Mouse (Mus musculus): ENCODE data around the gene Syt3. TPM values are rescaled to one million over a fixed set of nuclear protein-coding genes. Genes with fewer than 3 reads are reported as not detected.
A peak's percentile ranks its signal among the peaks of the same experiment; 100 is the strongest.

The Syt3 gene
- polyA plus RNA-seq, 1 experiment from 2014 or later = 3.5 TPM

DNA sequence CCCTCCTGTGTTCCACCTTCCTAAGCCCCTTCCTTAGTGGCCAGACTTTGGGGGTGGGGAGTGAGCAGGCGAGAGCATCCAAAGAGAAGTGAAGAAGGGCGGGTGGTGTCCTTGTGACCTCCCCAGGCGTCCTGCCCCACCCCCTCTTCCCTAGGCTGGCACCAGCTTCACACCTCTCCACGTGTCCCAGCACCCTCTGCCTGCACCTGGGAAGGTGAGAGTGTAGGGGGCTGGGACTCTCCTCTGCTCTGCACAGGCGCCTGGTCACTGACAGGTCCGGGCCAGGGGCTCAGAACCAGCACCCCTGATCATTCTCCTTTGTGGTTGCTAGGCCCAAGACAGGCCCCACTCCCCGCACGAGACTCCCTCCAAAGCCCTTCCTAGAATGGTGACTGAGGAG is 43.8 kb downstream of the Syt3 start:
- Histone ChIP-seq H3K36me3 (ENCODE audit: insufficient read depth, low read length) (no peaks in the 10 kb centered on the region), H3K4me1 (replicated peaks; ENCODE audit: insufficient read depth, low read length) (no peaks in the 10 kb centered on the region; the same call in none of the 2 replicates), H3K9me3 (replicated peaks; ENCODE audit: low read length) (no peaks in the 10 kb centered on the region), H3K27ac (no peak overlapping the region), H3K9ac (ENCODE audit: low read depth, low read length) (no peak overlapping the region), H3K4me2 (ENCODE audit: low read length) (no peak overlapping the region), H3K27me3 (ENCODE audit: insufficient read depth, low read length) (peaks cover 23% of the 10 kb centered on the region; the same call in 1 of the 2 replicates), H3K4me3 (replicated peaks; ENCODE audit: low read depth, low read length) (no peak overlapping the region)
- 10% methylated on average over 8 of the region's 8 CpGs for WGBS
- DNase-seq (ENCODE audit: low spot score) (no peak), ATAC-seq (replicated peaks; ENCODE audit: low FRiP score, low read depth) (no peak)
- TF ChIP-seq CTCF (IDR thresholded peaks at IDR 0.05; ENCODE audit: low read depth) = no peak

DNA sequence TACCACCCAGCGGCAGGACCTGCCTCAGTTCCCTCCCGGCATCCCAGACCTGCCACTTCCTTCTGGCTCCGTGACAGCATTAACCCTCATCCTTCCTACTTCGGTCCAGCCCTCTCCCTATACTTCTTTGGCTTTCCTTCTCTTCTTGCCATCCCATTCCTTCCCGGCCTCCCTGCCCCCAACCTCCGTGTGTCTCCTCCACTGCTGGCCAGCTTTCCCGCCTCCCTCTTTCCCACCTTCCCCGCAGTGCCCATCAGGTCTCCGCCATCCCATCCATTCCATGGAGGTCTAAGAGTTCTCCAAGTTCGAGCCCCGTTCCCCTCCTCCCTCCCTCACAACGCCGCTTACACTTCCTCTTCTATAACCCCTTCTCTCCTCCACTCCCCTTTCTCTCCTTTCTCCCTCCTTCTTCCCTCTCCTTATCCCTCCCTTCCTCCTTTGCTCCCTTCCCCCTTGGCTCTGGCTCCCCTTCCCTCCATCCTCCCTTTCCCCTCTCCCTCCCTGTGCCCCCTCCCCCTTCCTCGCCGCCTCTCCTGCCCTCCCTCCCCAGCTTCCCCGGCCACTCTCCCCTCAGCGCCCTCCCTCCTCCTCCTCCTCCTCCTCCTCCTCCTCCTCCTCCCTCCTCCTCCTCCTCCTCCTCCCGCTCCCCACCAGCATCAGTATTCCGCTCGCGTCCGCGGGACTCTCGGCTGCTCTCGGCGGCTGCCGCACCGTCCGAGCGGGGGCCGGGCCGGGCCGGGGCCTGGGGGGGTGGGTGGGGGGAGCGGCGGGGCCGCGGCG is 44.5 kb downstream of the Syt3 start:
- H3K9ac ChIP-seq (ENCODE audit: low read depth, low read length) = peak overlapping the region; percentile 28
- peaks cover 23% of the 10 kb centered on the region; the same call in 1 of the 2 replicates for H3K27me3 ChIP-seq (ENCODE audit: insufficient read depth, low read length)

GRCm38 (mm10) chr7:44428968-44429521 is 45.1 kb downstream of the Syt3 start, which contains the start of gene Lrrc4b:
Gene Lrrc4b (plus strand): TSS chr7:44429018.
- ATAC-seq (replicated peaks; ENCODE audit: low FRiP score, low read depth) (no peak), DNase-seq (ENCODE audit: low spot score) (no peak)
- H3K4me3 ChIP-seq (replicated peaks; ENCODE audit: low read depth, low read length) = peak within 1 kb of the TSS; percentile 35
- no peaks in the 10 kb centered on the region for H3K36me3 ChIP-seq (ENCODE audit: insufficient read depth, low read length)
- H3K27me3 ChIP-seq (ENCODE audit: insufficient read depth, low read length) = peaks cover 23% of the 10 kb centered on the region; the same call in 1 of the 2 replicates
- H3K4me1 ChIP-seq (replicated peaks; ENCODE audit: insufficient read depth, low read length) = no peaks in the 10 kb centered on the region; the same call in none of the 2 replicates
- H3K27ac ChIP-seq = no peak within 1 kb of the TSS
- H3K4me2 ChIP-seq (ENCODE audit: low read length) = peak within 1 kb of the TSS; percentile 55
- H3K9me3 ChIP-seq (replicated peaks; ENCODE audit: low read length) = no peaks in the 10 kb centered on the region
- peak within 1 kb of the TSS; percentile 28 for H3K9ac ChIP-seq (ENCODE audit: low read depth, low read length)
- no peak for TF ChIP-seq CTCF (IDR thresholded peaks at IDR 0.05; ENCODE audit: low read depth)
- WGBS = under 1% methylated on average over 40 of the region's 69 CpGs

More for the DNA sequence above, 44.5 kb downstream of the Syt3 start:
- ATAC-seq (replicated peaks; ENCODE audit: low FRiP score, low read depth) (no peak), DNase-seq (ENCODE audit: low spot score) (no peak)
- Histone ChIP-seq H3K4me1 (replicated peaks; ENCODE audit: insufficient read depth, low read length) (no peaks in the 10 kb centered on the region; the same call in none of the 2 replicates), H3K4me2 (ENCODE audit: low read length) (peak overlapping the region; percentile 55), H3K9me3 (replicated peaks; ENCODE audit: low read length) (no peaks in the 10 kb centered on the region), H3K4me3 (replicated peaks; ENCODE audit: low read depth, low read length) (peak overlapping the region; percentile 16; the same call in 1 of the 2 replicates), H3K27ac (no peak overlapping the region), H3K36me3 (ENCODE audit: insufficient read depth, low read length) (no peaks in the 10 kb centered on the region)
- WGBS = 2% methylated on average over 16 of the region's 38 CpGs
- no peak for TF ChIP-seq CTCF (IDR thresholded peaks at IDR 0.05; ENCODE audit: low read depth)

DNA sequence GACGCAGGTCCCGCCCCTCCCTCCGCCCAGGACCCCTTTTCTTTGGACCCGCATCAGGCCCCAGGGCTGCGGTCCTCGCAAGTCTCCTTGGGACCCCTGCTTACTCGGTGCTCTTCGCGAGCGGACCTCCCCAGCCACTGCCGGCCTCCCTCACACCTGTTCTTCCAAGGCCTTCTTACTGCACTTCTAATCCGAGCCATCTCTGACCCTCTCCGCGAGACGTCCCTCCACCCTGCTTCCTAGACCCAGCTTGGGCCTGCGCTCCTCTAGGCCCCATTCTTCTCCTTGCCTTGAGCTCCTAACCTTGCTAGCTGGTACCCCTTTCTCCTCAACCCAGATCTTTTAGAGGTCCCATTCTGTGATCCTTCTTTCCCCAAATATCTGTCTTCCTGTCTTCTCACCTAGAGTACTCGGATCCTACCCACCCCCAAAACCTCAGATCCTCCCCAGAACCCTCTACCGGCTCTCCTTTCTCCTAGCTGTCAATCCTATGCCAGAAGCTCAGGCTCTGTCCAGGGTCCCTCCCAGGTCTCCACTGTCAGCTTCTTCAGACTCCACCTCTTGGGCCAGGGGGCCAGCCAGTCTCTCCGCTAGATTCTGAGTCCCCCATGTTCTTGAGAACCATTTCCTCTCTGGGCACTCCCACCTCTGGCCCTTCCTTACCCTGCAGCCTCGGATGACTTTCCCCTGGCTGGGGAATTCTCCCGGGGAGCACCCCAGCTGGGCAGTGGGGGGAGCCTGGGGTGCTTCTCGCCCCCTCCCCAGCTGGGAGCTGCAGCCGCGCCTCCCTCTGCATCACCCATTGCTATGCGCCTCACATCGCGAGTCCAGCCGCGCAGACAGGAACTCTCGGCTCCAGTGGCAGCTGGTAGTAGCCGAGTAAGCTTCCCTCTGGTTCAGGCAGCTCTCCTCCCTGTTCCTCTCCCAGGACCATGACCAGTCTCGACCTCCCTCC is 45.9 kb downstream of the Syt3 start:
- no peaks in the 10 kb centered on the region; the same call in none of the 2 replicates for H3K4me1 ChIP-seq (replicated peaks; ENCODE audit: insufficient read depth, low read length)
- H3K27ac ChIP-seq = no peak overlapping the region
- DNase-seq (ENCODE audit: low spot score) (no peak), ATAC-seq (replicated peaks; ENCODE audit: low FRiP score, low read depth) (0 out of 2 replicates have a peak, but pooled peaks have one; percentile 19)
- peak overlapping the region; percentile 55 for H3K4me2 ChIP-seq (ENCODE audit: low read length)
- no peaks in the 10 kb centered on the region for H3K36me3 ChIP-seq (ENCODE audit: insufficient read depth, low read length)
- peaks cover 23% of the 10 kb centered on the region; the same call in 1 of the 2 replicates for H3K27me3 ChIP-seq (ENCODE audit: insufficient read depth, low read length)
- no peak overlapping the region for H3K9ac ChIP-seq (ENCODE audit: low read depth, low read length)
- no peaks in the 10 kb centered on the region for H3K9me3 ChIP-seq (replicated peaks; ENCODE audit: low read length)
- 4% methylated on average over 29 of the region's 32 CpGs for WGBS
- no peak for TF ChIP-seq CTCF (IDR thresholded peaks at IDR 0.05; ENCODE audit: low read depth)
- H3K4me3 ChIP-seq (replicated peaks; ENCODE audit: low read depth, low read length) = peak overlapping the region; percentile 35

DNA sequence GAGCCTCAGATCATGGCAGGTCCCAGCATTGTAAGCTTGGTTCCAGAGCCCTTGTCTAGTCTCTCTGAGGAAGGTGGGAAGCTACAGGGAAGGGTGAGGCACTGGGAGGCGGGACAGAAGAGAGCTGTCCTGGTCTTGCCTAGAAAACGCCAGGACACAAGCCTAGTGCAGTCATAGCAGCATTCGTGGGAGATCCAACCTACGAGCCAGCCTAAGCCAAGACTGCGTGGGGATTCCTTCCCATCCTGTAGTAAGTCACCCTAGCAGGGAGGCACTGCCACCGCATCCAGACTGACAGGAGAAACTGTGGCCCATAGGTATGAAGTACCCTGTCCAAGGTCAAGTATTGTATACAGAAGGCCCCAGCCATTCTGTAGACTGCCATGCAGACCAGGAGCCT is 48.6 kb downstream of the Syt3 start:
- TF ChIP-seq CTCF (IDR thresholded peaks at IDR 0.05; ENCODE audit: low read depth) = no peak
- 70% methylated on average over 6 of the region's 6 CpGs for WGBS
- Histone ChIP-seq H3K4me3 (replicated peaks; ENCODE audit: low read depth, low read length) (no peak overlapping the region), H3K9ac (ENCODE audit: low read depth, low read length) (no peak overlapping the region), H3K4me1 (replicated peaks; ENCODE audit: insufficient read depth, low read length) (no peaks in the 10 kb centered on the region; the same call in none of the 2 replicates), H3K4me2 (ENCODE audit: low read length) (no peak overlapping the region), H3K9me3 (replicated peaks; ENCODE audit: low read length) (no peaks in the 10 kb centered on the region), H3K27me3 (ENCODE audit: insufficient read depth, low read length) (peaks cover 21% of the 10 kb centered on the region; the same call in 1 of the 2 replicates), H3K36me3 (ENCODE audit: insufficient read depth, low read length) (no peaks in the 10 kb centered on the region), H3K27ac (no peak overlapping the region)
- DNase-seq (ENCODE audit: low spot score) = no peak
- no peak for ATAC-seq (replicated peaks; ENCODE audit: low FRiP score, low read depth)
